Mouse (Mus musculus) kidney, embryonic 15.5 days (tissue): Measurements from ENCODE around the gene Tmem274. TPM values are rescaled to one million over a fixed set of nuclear protein-coding genes. Genes with fewer than 3 reads are reported as not detected.
A peak's percentile ranks its signal among the peaks of the same experiment; 100 is the strongest.

Experiments
- ATAC-seq: fragments of 200-750 bp; cut with Nextera tagmentation; replicated peaks from 2 replicates; pipeline ENCODE4 v1.8.0; 2017; ENCODE audit warnings: moderate TSS enrichment; ENCODE audit not compliant: low FRiP score
- H3K27ac ChIP-seq: fragments of 300-500 bp; sonication (generic); 2 replicates; pipeline ENCODE4 v1.5.1; 2015; ENCODE audit warnings: mild to moderate bottlenecking, inconsistent platforms
- H3K27me3 ChIP-seq: fragments of 300-500 bp; sonication (generic); 2 replicates; pipeline ENCODE4 v1.6.1; 2015; ENCODE audit warnings: inconsistent platforms
- H3K36me3 ChIP-seq: fragments of 300-500 bp; sonication (generic); 2 replicates; pipeline ENCODE4 v1.6.1; 2015; ENCODE audit warnings: inconsistent platforms
- H3K4me1 ChIP-seq: fragments of 300-500 bp; sonication (generic); 2 replicates; pipeline ENCODE4 v1.6.1; 2015; ENCODE audit warnings: inconsistent platforms
- H3K4me2 ChIP-seq: fragments of 300-500 bp; sonication (generic); 2 replicates; pipeline ENCODE4 v1.6.1; 2015; ENCODE audit warnings: moderate library complexity, mild to moderate bottlenecking, inconsistent platforms
- H3K4me3 ChIP-seq: fragments of 300-500 bp; sonication (generic); replicated peaks from 2 replicates; pipeline ENCODE4 v1.5.1; 2015; ENCODE audit warnings: mild to moderate bottlenecking, inconsistent platforms
- H3K9ac ChIP-seq: fragments of 300-500 bp; sonication (generic); 2 replicates; pipeline ENCODE4 v1.6.1; 2015; ENCODE audit warnings: mild to moderate bottlenecking, inconsistent platforms
- H3K9me3 ChIP-seq: fragments of 300-500 bp; sonication (generic); replicated peaks from 2 replicates; pipeline ENCODE4 v1.6.1; 2016; ENCODE audit warnings: inconsistent platforms
- WGBS: fragments of 180-500 bp; shearing (Covaris S2); methylation state at CpG from one replicate; pipeline ENCODE4 v1.1.7; 2015; ENCODE audit warnings: mixed read lengths; 5-methylcytosine and 5-hydroxymethylcytosine counted together
- polyA plus RNA-seq: library from polyadenylated mRNA; unstranded; fragments of >200 nt; fragmentation: Nextera tagmentation; extraction: Ambion mirVana; gene quantifications from 2 replicates; pipeline ENCODE4 v1.2.1, GENCODE M21; 2015

Tmem274 gene
- polyA plus RNA-seq, 1 experiment from 2014 or later: 0.45 TPM

- ATAC-seq: no peak
- Histone ChIP-seq H3K4me2 (no peak overlapping the region), H3K27ac (no peak overlapping the region), H3K4me3 (no peak overlapping the region), H3K9ac (no peak overlapping the region), H3K27me3 (no peaks in the 10 kb centered on the region), H3K36me3 (peaks cover 13% of the 10 kb centered on the region), H3K4me1 (no peaks in the 10 kb centered on the region), H3K9me3 (no peaks in the 10 kb centered on the region)
- 80% methylated on average over 3 of the region's 3 CpGs for WGBS
Observed at GRCm38 (mm10) chr4:149506904-149507303, 29.7 kb downstream of the Tmem274 start.

DNA sequence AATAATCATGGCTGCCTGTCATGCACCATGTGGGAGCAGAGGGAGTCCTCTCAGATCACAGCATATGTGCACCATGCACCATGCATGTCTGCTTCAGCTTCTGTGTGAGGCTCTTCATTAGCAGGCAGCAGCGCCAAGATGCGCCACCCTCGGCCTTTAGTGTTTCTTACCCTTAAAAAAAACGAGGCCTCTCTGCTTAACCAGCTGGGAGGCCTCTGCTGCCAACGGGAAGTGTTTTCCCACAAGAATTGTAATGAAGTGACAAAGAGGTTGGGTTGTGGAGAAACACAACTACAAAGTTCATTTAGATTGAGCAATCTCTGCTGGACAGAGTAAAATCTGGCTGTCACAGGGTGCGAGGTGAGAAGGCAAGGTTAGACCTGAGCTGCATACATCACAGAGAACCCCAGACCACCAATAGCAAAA, 34.1 kb downstream of the Tmem274 start:
- H3K9me3 ChIP-seq: no peaks in the 10 kb centered on the region
- no peak overlapping the region for H3K27ac ChIP-seq
- no peak overlapping the region for H3K4me2 ChIP-seq
- H3K27me3 ChIP-seq: no peaks in the 10 kb centered on the region
- no peaks in the 10 kb centered on the region for H3K4me1 ChIP-seq
- H3K36me3 ChIP-seq: no peaks in the 10 kb centered on the region
- WGBS: 43% methylated on average over 6 of the region's 6 CpGs
- no peak for ATAC-seq
- no peak overlapping the region for H3K4me3 ChIP-seq
- H3K9ac ChIP-seq: no peak overlapping the region

DNA sequence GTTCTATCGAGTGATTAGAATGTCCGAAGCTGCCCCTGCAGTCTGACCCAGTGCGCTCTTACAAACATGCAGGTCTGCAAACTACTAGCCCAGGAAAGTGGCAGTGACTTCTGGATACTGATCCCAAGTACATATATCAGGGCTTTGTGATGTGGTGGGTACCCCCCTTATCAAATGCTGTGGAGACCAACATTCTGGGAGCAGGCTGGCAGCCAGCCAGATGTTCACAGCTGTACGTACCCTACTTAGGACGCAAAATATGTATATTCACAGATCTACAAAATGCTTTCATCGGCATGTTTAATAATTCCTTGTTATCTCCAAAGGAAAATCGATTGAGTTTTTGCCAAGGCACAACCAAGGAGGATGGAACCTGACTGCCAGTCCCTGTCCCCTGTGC, 34.9 kb downstream of the Tmem274 start:
- Histone ChIP-seq H3K27ac (no peak overlapping the region), H3K27me3 (no peaks in the 10 kb centered on the region), H3K9me3 (no peaks in the 10 kb centered on the region), H3K4me2 (no peak overlapping the region), H3K4me1 (no peaks in the 10 kb centered on the region), H3K36me3 (no peaks in the 10 kb centered on the region), H3K9ac (no peak overlapping the region), H3K4me3 (no peak overlapping the region)
- 77% methylated on average over 7 of the region's 7 CpGs for WGBS
- ATAC-seq: no peak

DNA sequence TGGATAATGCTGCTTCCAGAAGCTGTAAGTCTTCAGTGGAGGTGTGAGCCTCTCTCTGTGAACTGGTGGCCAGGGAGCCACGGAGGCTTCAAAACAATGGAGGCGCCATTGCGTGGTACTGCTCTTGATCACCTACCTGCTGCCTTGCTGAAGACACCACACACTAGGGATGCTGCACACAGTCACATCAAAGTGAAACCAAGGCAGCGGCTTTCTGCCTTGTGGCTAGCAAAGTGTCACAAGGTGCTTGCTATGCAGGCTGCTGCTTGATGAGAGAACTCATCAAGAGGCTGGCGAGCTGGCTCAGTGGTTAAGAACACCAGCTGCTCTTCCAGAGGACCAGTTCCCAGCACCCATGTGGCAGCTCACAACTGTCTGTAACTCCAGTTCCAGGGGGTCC, 38.5 kb downstream of the Tmem274 start:
- no peak overlapping the region for H3K4me3 ChIP-seq
- H3K9ac ChIP-seq: no peak overlapping the region
- WGBS: 87% methylated on average over 5 of the region's 5 CpGs
- peaks cover 29% of the 10 kb centered on the region for H3K4me1 ChIP-seq
- H3K36me3 ChIP-seq: no peaks in the 10 kb centered on the region
- H3K27ac ChIP-seq: no peak overlapping the region
- no peak overlapping the region for H3K4me2 ChIP-seq
- no peaks in the 10 kb centered on the region for H3K9me3 ChIP-seq
- ATAC-seq: no peak
- H3K27me3 ChIP-seq: no peaks in the 10 kb centered on the region

DNA sequence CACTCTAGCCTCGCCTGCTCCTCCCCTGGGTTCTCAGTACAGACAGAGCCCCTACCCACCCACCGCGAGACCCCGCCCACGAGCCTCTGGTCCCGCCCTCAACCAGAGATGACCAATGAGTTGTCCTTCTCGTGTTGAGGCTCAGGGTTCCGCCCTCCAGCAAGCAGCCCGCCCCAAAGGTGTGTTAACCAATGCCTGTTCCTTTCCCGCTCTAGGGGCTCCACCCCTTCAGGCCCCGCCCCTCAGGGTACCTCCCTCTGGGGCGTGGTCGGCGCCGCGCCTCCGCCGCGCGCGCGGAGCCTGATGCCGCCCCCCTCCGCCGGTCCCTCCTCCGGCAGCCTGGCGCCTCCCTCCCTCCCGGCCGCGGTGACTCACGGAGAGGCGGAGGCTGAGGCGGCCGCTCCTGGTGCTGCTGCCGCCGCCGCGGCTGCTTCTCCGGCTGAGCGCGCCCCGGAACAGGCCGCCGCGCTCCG, 40.7 kb downstream of the Tmem274 start, which contains the start of gene Ctnnbip1:
Gene Ctnnbip1 (plus strand): TSS at position 369 of the 473 bp plus-strand sequence.
- peaks cover 47% of the 10 kb centered on the region for H3K4me1 ChIP-seq
- no peaks in the 10 kb centered on the region for H3K36me3 ChIP-seq
- peak within 1 kb of the TSS; percentile 75 for H3K27ac ChIP-seq
- H3K9ac ChIP-seq: peak within 1 kb of the TSS; percentile 92
- ATAC-seq: peak; percentile 99
- no peaks in the 10 kb centered on the region for H3K27me3 ChIP-seq
- peak within 1 kb of the TSS; percentile 89 for H3K4me3 ChIP-seq
- under 1% methylated on average over 33 of the region's 46 CpGs for WGBS
- H3K4me2 ChIP-seq: peak within 1 kb of the TSS; percentile 91
- H3K9me3 ChIP-seq: no peaks in the 10 kb centered on the region

DNA sequence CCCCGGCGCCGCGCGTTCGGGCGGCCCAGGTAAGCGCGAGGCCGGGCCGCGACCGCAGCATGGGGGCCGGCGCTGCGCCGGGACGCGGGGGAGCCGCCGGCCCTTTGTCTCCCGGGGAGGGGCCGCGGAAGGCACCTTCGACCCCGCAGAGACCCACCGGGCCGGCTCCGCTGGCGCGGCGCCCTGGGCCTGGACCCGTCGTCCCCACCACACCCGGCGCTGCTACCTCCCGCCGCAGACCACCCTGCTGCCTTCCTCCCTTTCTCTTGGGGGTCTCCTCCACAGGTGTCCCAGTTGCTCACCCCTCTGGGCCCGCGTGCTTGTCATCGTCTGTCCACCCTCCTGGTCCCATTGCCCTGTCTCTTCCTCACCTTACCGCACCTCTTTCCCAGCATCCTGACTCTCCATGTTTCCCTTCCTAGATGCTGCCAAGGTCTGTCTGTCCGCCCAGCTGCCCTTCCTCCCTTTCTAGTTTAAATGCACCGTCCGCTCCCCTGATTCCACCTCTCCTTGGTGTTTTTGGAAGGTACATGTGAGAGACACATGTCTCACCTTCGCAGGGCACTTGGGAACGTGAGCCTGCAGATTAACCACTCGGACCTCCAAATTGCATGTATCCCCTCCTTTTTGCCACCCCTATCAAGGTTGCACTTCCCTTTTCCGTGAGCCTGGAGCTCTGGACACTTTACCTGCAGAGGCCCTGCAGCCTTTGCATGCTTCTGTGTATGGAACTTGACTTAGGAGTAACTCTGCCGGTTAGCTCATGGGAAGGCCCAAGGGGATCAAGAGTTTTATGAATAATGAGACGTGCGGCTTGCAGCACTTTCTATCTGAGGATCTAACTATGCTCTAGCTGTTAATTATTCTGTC, 41.4 kb downstream of the Tmem274 start:
- Histone ChIP-seq H3K27ac (peak overlapping the region; percentile 75), H3K9ac (peak overlapping the region; percentile 92), H3K4me2 (peak overlapping the region; percentile 91), H3K4me3 (peak overlapping the region; percentile 89), H3K27me3 (no peaks in the 10 kb centered on the region), H3K4me1 (peaks cover 50% of the 10 kb centered on the region), H3K36me3 (no peaks in the 10 kb centered on the region), H3K9me3 (no peaks in the 10 kb centered on the region)
- ATAC-seq: no peak; the same call in 1 of the 2 replicates
- 3% methylated on average over 52 of the region's 52 CpGs for WGBS

DNA sequence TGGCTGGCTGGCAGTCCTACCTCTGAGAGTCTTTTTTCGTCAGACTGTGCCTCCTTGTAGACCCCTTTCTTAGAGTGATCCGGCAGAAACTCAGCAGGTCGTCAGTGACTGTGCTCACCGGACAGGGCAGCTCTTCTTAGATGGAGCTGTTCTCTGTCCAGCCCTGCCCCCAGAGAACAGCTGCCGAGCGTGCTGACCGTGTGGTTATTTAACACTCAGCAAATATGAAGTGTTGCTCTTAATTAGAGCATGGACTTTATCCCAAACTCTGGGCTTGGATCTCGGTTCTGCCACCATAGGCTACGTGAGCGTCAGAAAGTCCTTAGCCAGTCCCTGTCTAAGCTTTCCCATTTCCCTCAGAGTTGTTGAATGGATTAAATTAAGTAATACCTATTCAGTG, 44.1 kb downstream of the Tmem274 start:
- Histone ChIP-seq H3K27me3 (no peaks in the 10 kb centered on the region), H3K4me1 (peaks cover 65% of the 10 kb centered on the region), H3K4me3 (no peak overlapping the region), H3K9me3 (no peaks in the 10 kb centered on the region), H3K27ac (no peak overlapping the region), H3K4me2 (no peak overlapping the region), H3K9ac (no peak overlapping the region), H3K36me3 (0 out of 2 replicates have a peak, but pooled peaks cover 6% of the 10 kb centered on the region)
- ATAC-seq: no peak
- WGBS: 60% methylated on average over 10 of the region's 10 CpGs

- Histone ChIP-seq H3K4me1 (peaks cover 77% of the 10 kb centered on the region), H3K4me3 (no peak overlapping the region), H3K4me2 (no peak overlapping the region), H3K9me3 (no peaks in the 10 kb centered on the region), H3K9ac (no peak overlapping the region), H3K27me3 (no peaks in the 10 kb centered on the region), H3K27ac (no peak overlapping the region), H3K36me3 (0 out of 2 replicates have a peak, but pooled peaks cover 6% of the 10 kb centered on the region)
- no peak for ATAC-seq
- 86% methylated on average over 6 of the region's 6 CpGs for WGBS
Observed at GRCm38 (mm10) chr4:149523961-149524360, 46.8 kb downstream of the Tmem274 start.

DNA sequence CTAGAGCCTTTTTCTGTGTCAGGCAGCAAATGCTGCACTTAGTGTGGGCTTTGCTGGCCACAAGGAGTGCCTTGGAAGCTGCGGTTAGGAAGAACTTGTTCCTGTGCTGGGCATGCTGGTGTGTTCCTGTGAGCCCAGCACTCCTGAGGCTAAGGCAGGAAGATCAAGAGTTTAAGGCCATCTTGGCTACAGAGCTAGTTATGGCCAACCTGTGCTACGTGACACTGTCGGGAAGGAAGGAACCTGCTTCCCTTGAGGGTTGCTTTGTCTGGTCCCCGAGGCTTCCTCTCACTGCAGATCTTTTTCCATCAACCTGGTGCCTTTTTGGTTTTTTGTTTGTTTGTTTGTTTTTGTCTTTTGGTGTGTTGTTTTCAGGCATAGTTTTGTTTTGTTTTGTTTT, 48.0 kb downstream of the Tmem274 start:
- Histone ChIP-seq H3K4me2 (no peak overlapping the region), H3K36me3 (0 out of 2 replicates have a peak, but pooled peaks cover 6% of the 10 kb centered on the region), H3K27me3 (no peaks in the 10 kb centered on the region), H3K4me1 (peaks cover 76% of the 10 kb centered on the region), H3K4me3 (no peak overlapping the region), H3K9ac (no peak overlapping the region), H3K27ac (no peak overlapping the region), H3K9me3 (no peaks in the 10 kb centered on the region)
- 82% methylated on average over 4 of the region's 4 CpGs for WGBS
- ATAC-seq: no peak

DNA sequence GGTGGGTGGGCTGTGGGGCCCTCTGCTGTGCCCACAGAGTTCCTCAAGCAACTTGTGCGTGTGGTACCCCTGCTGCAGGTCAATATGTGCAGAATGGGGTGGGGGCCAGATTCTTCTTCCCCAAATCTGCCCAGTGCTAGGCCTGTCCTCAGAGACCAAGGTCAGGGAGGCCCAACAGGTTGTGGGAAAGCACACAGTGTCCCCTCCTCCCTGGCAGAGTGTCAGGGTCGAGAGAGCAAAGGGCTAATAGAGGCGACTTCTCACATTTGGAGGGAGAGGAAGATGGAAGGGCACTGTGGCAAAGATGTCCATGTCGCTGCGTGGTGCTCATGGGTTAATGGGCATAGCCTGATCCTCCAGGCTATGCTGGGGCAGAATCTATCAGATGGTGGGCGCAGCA, 48.6 kb downstream of the Tmem274 start:
- no peak; the same call in 1 of the 2 replicates for ATAC-seq
- H3K27ac ChIP-seq: peak overlapping the region; percentile 71; the same call in 1 of the 2 replicates
- H3K4me1 ChIP-seq: peaks cover 70% of the 10 kb centered on the region
- 58% methylated on average over 6 of the region's 6 CpGs for WGBS
- H3K27me3 ChIP-seq: no peaks in the 10 kb centered on the region
- H3K9ac ChIP-seq: no peak overlapping the region
- 0 out of 2 replicates have a peak, but pooled peaks cover 6% of the 10 kb centered on the region for H3K36me3 ChIP-seq
- H3K4me3 ChIP-seq: no peak overlapping the region
- peak overlapping the region; percentile 16; the same call in 1 of the 2 replicates for H3K4me2 ChIP-seq
- no peaks in the 10 kb centered on the region for H3K9me3 ChIP-seq

DNA sequence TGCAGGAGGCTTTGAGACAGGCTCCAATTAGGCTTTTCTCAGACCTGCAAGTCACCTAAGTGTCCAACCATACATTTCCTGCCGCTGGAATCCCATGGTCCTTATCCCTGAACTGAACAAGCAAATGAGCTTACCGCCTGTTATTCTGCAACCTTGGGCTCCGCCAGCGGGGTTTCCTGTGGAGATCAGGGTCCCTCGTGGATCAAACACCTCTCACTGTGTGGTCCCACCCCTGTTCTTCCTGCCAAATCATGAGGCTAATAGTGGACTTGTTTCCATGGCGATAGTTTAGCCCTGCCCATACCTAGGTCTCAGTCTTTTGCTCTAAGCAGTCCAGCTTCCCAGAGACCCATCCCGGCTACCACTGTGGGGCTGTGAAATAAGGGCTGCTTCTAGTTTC, 49.2 kb downstream of the Tmem274 start:
- Histone ChIP-seq H3K9ac (no peak overlapping the region), H3K27me3 (no peaks in the 10 kb centered on the region), H3K36me3 (0 out of 2 replicates have a peak, but pooled peaks cover 6% of the 10 kb centered on the region), H3K4me3 (no peak overlapping the region), H3K27ac (peak overlapping the region; percentile 71; the same call in 1 of the 2 replicates), H3K9me3 (no peaks in the 10 kb centered on the region), H3K4me2 (peak overlapping the region; percentile 16; the same call in 1 of the 2 replicates), H3K4me1 (peaks cover 65% of the 10 kb centered on the region)
- peak; percentile 38; the same call in 1 of the 2 replicates for ATAC-seq
- 24% methylated on average over 7 of the region's 7 CpGs for WGBS

- H3K27me3 ChIP-seq: no peaks in the 10 kb centered on the region
- H3K4me1 ChIP-seq: peaks cover 54% of the 10 kb centered on the region
- H3K36me3 ChIP-seq: 0 out of 2 replicates have a peak, but pooled peaks cover 6% of the 10 kb centered on the region
- H3K4me3 ChIP-seq: no peak overlapping the region
- no peaks in the 10 kb centered on the region for H3K9me3 ChIP-seq
- WGBS: 64% methylated on average over 15 of the region's 15 CpGs
- H3K9ac ChIP-seq: no peak overlapping the region
- H3K27ac ChIP-seq: peak overlapping the region; percentile 30
- H3K4me2 ChIP-seq: no peak overlapping the region
- ATAC-seq: no peak
Observed at GRCm38 (mm10) chr4:149527621-149528354, 50.6 kb downstream of the Tmem274 start.
